Mouse (Mus musculus) cortical plate, adult 2 months (tissue): ENCODE measurements at regions not wholly inside any gene's neighbourhood (a gene's known extent, or its start where the extent isn't known, plus 50 kb on each side); places are given as distances from the start of the nearest gene placed in this dataset.

Source experiments
- CTCF ChIP-seq: fragments of 200-500 bp; IDR thresholded peaks from 2 replicates; pipeline ENCODE4 v1.5.1; 2011; ENCODE audit warnings: mild to moderate bottlenecking, control low read depth, low read length; ENCODE audit not compliant: insufficient read depth; ENCODE audit errors: extremely low read depth
- POLR2A ChIP-seq: fragments of 200-500 bp; IDR thresholded peaks from 2 replicates; pipeline ENCODE4 v1.6.1; 2011; ENCODE audit warnings: mild to moderate bottlenecking, low read length, control low read depth; ENCODE audit not compliant: insufficient read depth; ENCODE audit errors: extremely low read depth

GRCm38 (mm10) chr17:75815997-75816626 lies 264.4 kb upstream of the Fam98a start:
- no peak for TF ChIP-seq CTCF
- no peak for TF ChIP-seq POLR2A
